Mouse (Mus musculus) heart, adult 2 months (tissue): ENCODE measurements around the gene Clec1a. TPM values are rescaled to one million over a fixed set of nuclear protein-coding genes. Genes with fewer than 3 reads are reported as not detected.

Experiments
- DNase-seq, 2 experiments: peaks; one replicate each; pipeline ENCODE4 v3.0.0; 2021
- H3K27ac ChIP-seq: fragments of 200-600 bp; 2 replicates; pipeline ENCODE4 v1.8.1; 2022
- H3K27me3 ChIP-seq: fragments of 200-500 bp; 2 replicates; pipeline ENCODE4 v1.6.1; 2012; ENCODE audit warnings: mild to moderate bottlenecking, low read length, inconsistent platforms, mixed read lengths; ENCODE audit not compliant: control insufficient read depth, insufficient read depth
- H3K36me3 ChIP-seq: fragments of 200-500 bp; 2 replicates; pipeline ENCODE4 v1.6.1; 2012; ENCODE audit warnings: low read length, inconsistent platforms; ENCODE audit not compliant: control insufficient read depth, insufficient read depth
- H3K4me1 ChIP-seq: fragments of 200-500 bp; 2 replicates; pipeline ENCODE4 v1.6.1; 2011; ENCODE audit warnings: low read length; ENCODE audit not compliant: control insufficient read depth, insufficient read depth
- H3K4me3 ChIP-seq: fragments of 200-600 bp; 2 replicates; pipeline ENCODE4 v1.8.1; 2022
- H3K79me2 ChIP-seq: fragments of 200-500 bp; replicated peaks from 2 replicates; pipeline ENCODE4 v1.6.1; 2012; ENCODE audit warnings: mild to moderate bottlenecking, inconsistent platforms, low read length, moderate library complexity, mixed read lengths; ENCODE audit not compliant: control insufficient read depth, insufficient read depth
- H3K9ac ChIP-seq: fragments of 200-500 bp; 2 replicates; pipeline ENCODE4 v1.6.1; 2012; ENCODE audit warnings: low read depth, mild to moderate bottlenecking, control low read depth, inconsistent platforms, low read length, mixed read lengths
- CTCF ChIP-seq: fragments of 200-600 bp; IDR thresholded peaks from 2 replicates; pipeline ENCODE4 v1.8.1; 2022; ENCODE audit warnings: antibody characterized with exemption, mild to moderate bottlenecking, moderate library complexity
- EP300 ChIP-seq: fragments of 200-500 bp; IDR thresholded peaks from 2 replicates; pipeline ENCODE4 v1.6.1; 2011; ENCODE audit warnings: low read depth, low read length, control low read depth; ENCODE audit not compliant: insufficient read depth
- POLR2A ChIP-seq: fragments of 200-500 bp; IDR thresholded peaks from 2 replicates; pipeline ENCODE4 v1.6.1; 2011; ENCODE audit warnings: mild to moderate bottlenecking, low read depth, low read length, control low read depth; ENCODE audit not compliant: insufficient read depth
- WGBS: fragments of 180-500 bp; shearing (Covaris S2); methylation state at CpG from one replicate; pipeline ENCODE4 v1.1.7; 2018; 5-methylcytosine and 5-hydroxymethylcytosine counted together
- intact Hi-C: fragments of 180-260 bp; cut with DNase I; formaldehyde crosslinking; loops from one replicate; pipeline ENCODE4 v1.15.1; 2025
- polyA plus RNA-seq: library from polyadenylated mRNA; depleted of rRNA; stranded (reverse); fragments of >200 nt; gene quantifications from 2 replicates; pipeline ENCODE4 v1.2.3, GENCODE M21; 2012; rRNA removed
- total RNA-seq, 2 experiments: library from RNA; stranded (reverse); gene quantifications; 2 replicates each; pipeline ENCODE4 v1.2.3; 2021

Gene Clec1a
- total and polyA plus RNA-seq, 3 experiments, result 3.4 to 12.4 (median 10.6) TPM

GRCm38 (mm10) chr6:129383466-129383865 is 68.3 kb downstream of the Clec1a start:
- Histone ChIP-seq H3K79me2 (no peaks in the 10 kb centered on the region), H3K4me1 (no peaks in the 10 kb centered on the region), H3K27ac (no peak overlapping the region), H3K4me3 (no peak overlapping the region), H3K27me3 (no peaks in the 10 kb centered on the region), H3K9ac (no peak overlapping the region), H3K36me3 (no peaks in the 10 kb centered on the region)
- intact Hi-C loops, result no loop called here
- no peak for DNase-seq
- WGBS, result 48% methylated on average over 3 of the region's 3 CpGs
- no peak for TF ChIP-seq CTCF
- no peak for TF ChIP-seq POLR2A
- no peak for TF ChIP-seq EP300

- Histone ChIP-seq H3K9ac (no peak overlapping the region), H3K27ac (no peak overlapping the region), H3K4me1 (no peaks in the 10 kb centered on the region), H3K36me3 (no peaks in the 10 kb centered on the region), H3K4me3 (no peak overlapping the region), H3K79me2 (no peaks in the 10 kb centered on the region), H3K27me3 (no peaks in the 10 kb centered on the region)
- no peak for DNase-seq
- intact Hi-C loops, result no loop called here
- TF ChIP-seq EP300 (no peak), CTCF (no peak), POLR2A (no peak)
- WGBS, result 65% methylated on average over 1 of the region's 1 CpGs
These were observed 70.1 kb downstream of the Clec1a start for GRCm38 (mm10) chr6:129381736-129382135.

GRCm38 (mm10) chr6:129380454-129380853 is 71.3 kb downstream of the Clec1a start:
- Histone ChIP-seq H3K9ac (no peak overlapping the region), H3K27me3 (no peaks in the 10 kb centered on the region), H3K27ac (no peak overlapping the region), H3K79me2 (no peaks in the 10 kb centered on the region), H3K4me3 (no peak overlapping the region), H3K36me3 (no peaks in the 10 kb centered on the region), H3K4me1 (no peaks in the 10 kb centered on the region)
- TF ChIP-seq EP300 (no peak), POLR2A (no peak), CTCF (no peak)
- DNase-seq, result no peak
- intact Hi-C loops, result no loop called here
- WGBS, result 68% methylated on average over 4 of the region's 4 CpGs

- intact Hi-C loops, result no loop called here
- no peaks in the 10 kb centered on the region for H3K4me1 ChIP-seq
- 66% methylated on average over 2 of the region's 2 CpGs for WGBS
- H3K27ac ChIP-seq, result no peak overlapping the region
- no peak overlapping the region for H3K9ac ChIP-seq
- no peak for TF ChIP-seq POLR2A
- no peak for TF ChIP-seq EP300
- TF ChIP-seq CTCF, result no peak
- no peaks in the 10 kb centered on the region for H3K79me2 ChIP-seq
- H3K36me3 ChIP-seq, result no peaks in the 10 kb centered on the region
- no peak for DNase-seq
- no peak overlapping the region for H3K4me3 ChIP-seq
- H3K27me3 ChIP-seq, result no peaks in the 10 kb centered on the region
These were observed 76.8 kb downstream of the Clec1a start for GRCm38 (mm10) chr6:129374937-129375471.

Other genes starting within 250 kb of the Clec1a start
- under 1 TPM; 0.26 to 0.48 TPM for gene Cd69, start 176.6 kb downstream of the Clec1a start, total RNA-seq
- gene Cd69, start 176.6 kb downstream of the Clec1a start, polyA plus RNA-seq, result 0.20 and 0.49 TPM in 2 replicates
- not detected for gene 4922502D21Rik, start 120.2 kb downstream of the Clec1a start, total RNA-seq
- gene 4922502D21Rik, start 120.2 kb downstream of the Clec1a start, polyA plus RNA-seq, result 0.33 and 0.38 TPM in 2 replicates
- under 1 TPM; 0.63 to 0.73 TPM for gene Clec12a, start 109.3 kb downstream of the Clec1a start, total RNA-seq
- gene Clec12a, start 109.3 kb downstream of the Clec1a start, polyA plus RNA-seq, result 0.80 and 1.6 TPM in 2 replicates
- under 1 TPM; 0.16 to 0.23 TPM for gene Clec12b, start 66.1 kb downstream of the Clec1a start, total RNA-seq
- gene Clec12b, start 66.1 kb downstream of the Clec1a start, polyA plus RNA-seq, result 0.20 and 0.70 TPM in 2 replicates
- gene Clec1b, start 54.7 kb downstream of the Clec1a start, total RNA-seq, result 1 to 10 TPM; 1.5 to 5.7 TPM
- gene Clec1b, start 54.7 kb downstream of the Clec1a start, polyA plus RNA-seq, result 1.7 and 2.8 TPM in 2 replicates
- gene Clec9a, start 43.1 kb downstream of the Clec1a start, total RNA-seq, result under 1 TPM in 1 of 2 experiments, not detected in 1; 0.14 TPM
- 0.68 and 1.4 TPM in 2 replicates for gene Clec9a, start 43.1 kb downstream of the Clec1a start, polyA plus RNA-seq
- under 1 TPM; 0.07 to 0.21 TPM for gene Olr1, start 55.2 kb upstream of the Clec1a start, total RNA-seq
- 0.06 TPM in 2 replicates for gene Olr1, start 55.2 kb upstream of the Clec1a start, polyA plus RNA-seq
- not detected for gene Tmem52b, start 60.6 kb upstream of the Clec1a start, total RNA-seq
- gene Tmem52b, start 60.6 kb upstream of the Clec1a start, polyA plus RNA-seq, result not detected in 2 replicates
- gene Gabarapl1, start 81.2 kb upstream of the Clec1a start, total RNA-seq, result 100 to 1,000 TPM; 118 to 166 TPM
- 63.7 and 73.3 TPM in 2 replicates for gene Gabarapl1, start 81.2 kb upstream of the Clec1a start, polyA plus RNA-seq
- under 1 TPM in 1 of 2 experiments, not detected in 1; 0.14 TPM for gene Klre1, start 125.9 kb upstream of the Clec1a start, total RNA-seq
- 0.15 and 0.33 TPM in 2 replicates for gene Klre1, start 125.9 kb upstream of the Clec1a start, polyA plus RNA-seq
- under 1 TPM in 1 of 2 experiments, not detected in 1; 0.48 TPM for gene Klrd1, start 139.8 kb upstream of the Clec1a start, total RNA-seq
- 0.64 TPM in 1 of 2 replicates, not detected in the other for gene Klrd1, start 139.8 kb upstream of the Clec1a start, polyA plus RNA-seq
- not detected for gene Klrk1, start 171.9 kb upstream of the Clec1a start, total RNA-seq
- 0.23 and 0.61 TPM in 2 replicates for gene Klrk1, start 171.9 kb upstream of the Clec1a start, polyA plus RNA-seq
- gene Klrc3, start 191.3 kb upstream of the Clec1a start, total RNA-seq, result not detected
- gene Klrc3, start 191.3 kb upstream of the Clec1a start, polyA plus RNA-seq, result not detected in 2 replicates
- not detected for gene Klrc2, start 208.7 kb upstream of the Clec1a start, total RNA-seq
- 0.29 TPM in 1 of 2 replicates, not detected in the other for gene Klrc2, start 208.7 kb upstream of the Clec1a start, polyA plus RNA-seq
- gene Klrc1, start 227.0 kb upstream of the Clec1a start, total RNA-seq, result under 1 TPM in 1 of 2 experiments, not detected in 1; 0.13 TPM
- gene Klrc1, start 227.0 kb upstream of the Clec1a start, polyA plus RNA-seq, result 0.27 TPM in 1 of 2 replicates, not detected in the other